Mouse (Mus musculus) liver, embryonic 14.5 days (tissue): ENCODE measurements around the gene Qtrt2. TPM values are rescaled to one million over a fixed set of nuclear protein-coding genes. Genes with fewer than 3 reads are reported as not detected.

Experiments
- ATAC-seq: fragments of 200-750 bp; cut with Nextera tagmentation; 2 replicates; pipeline ENCODE4 v1.8.0; 2017; ENCODE audit warnings: moderate number of reproducible peaks, mild to moderate bottlenecking, moderate library complexity; ENCODE audit not compliant: insufficient read depth
- DNase-seq, 3 experiments: peaks; one replicate each; pipeline ENCODE4 v3.0.0-alpha.2; 2012 to 2013; ENCODE audit warnings: low read depth in 3 of 3, low spot score in 3 of 3
- H3K27ac ChIP-seq: fragments of 300-500 bp; sonication (generic); 2 replicates; pipeline ENCODE4 v1.5.1; 2014; ENCODE audit warnings: moderate library complexity, mild to moderate bottlenecking, control low read depth, inconsistent platforms
- H3K27me3 ChIP-seq: fragments of 300-500 bp; sonication (generic); 2 replicates; pipeline ENCODE4 v1.6.1; 2014; ENCODE audit warnings: mild to moderate bottlenecking, low read length, moderate library complexity; ENCODE audit not compliant: control insufficient read depth, insufficient read depth
- H3K36me3 ChIP-seq: fragments of 300-500 bp; sonication (generic); replicated peaks from 2 replicates; pipeline ENCODE4 v1.6.1; 2014; ENCODE audit warnings: low read depth; ENCODE audit not compliant: control insufficient read depth, insufficient read depth
- H3K4me1 ChIP-seq, 2 experiments: fragments of 200-500 bp in 1 of 2; fragments of 300-500 bp in 1 of 2; sonication (generic) in 1 of 2; replicated peaks; 2 replicates each; pipeline ENCODE4 v1.6.1; 2012 to 2014; ENCODE audit warnings: antibody characterized with exemption in 1 of 2, inconsistent platforms in 1 of 2, low read length in 1 of 2; ENCODE audit not compliant: control insufficient read depth in 2 of 2, insufficient read depth in 2 of 2
- H3K4me2 ChIP-seq: fragments of 300-500 bp; sonication (generic); 2 replicates; pipeline ENCODE4 v1.6.1; 2014; ENCODE audit warnings: low read depth, mild to moderate bottlenecking, control low read depth, moderate library complexity
- H3K4me3 ChIP-seq, 2 experiments: fragments of 200-500 bp in 1 of 2; fragments of 300-500 bp in 1 of 2; sonication (generic) in 1 of 2; 2 replicates each; pipeline ENCODE4 v1.5.1; 2012 to 2014; ENCODE audit warnings: low read depth in 2 of 2, low read length in 2 of 2, mild to moderate bottlenecking in 2 of 2, control low read depth in 1 of 2, inconsistent platforms in 1 of 2, moderate library complexity in 1 of 2; ENCODE audit not compliant: insufficient read depth in 1 of 2
- H3K9ac ChIP-seq: fragments of 300-500 bp; sonication (generic); replicated peaks from 2 replicates; pipeline ENCODE4 v1.6.1; 2014; ENCODE audit warnings: mild to moderate bottlenecking, control low read depth, moderate library complexity
- H3K9me3 ChIP-seq: fragments of 300-500 bp; sonication (generic); 2 replicates; pipeline ENCODE4 v1.6.1; 2016; ENCODE audit warnings: low read length, mixed read lengths; ENCODE audit not compliant: control insufficient read depth
- CTCF ChIP-seq: IDR thresholded peaks from 2 replicates; pipeline ENCODE4 v1.5.1; 2016; ENCODE audit warnings: antibody characterized with exemption, low read depth, control low read depth
- EP300 ChIP-seq: IDR thresholded peaks from 2 replicates; pipeline ENCODE4 v1.6.1; 2016; ENCODE audit warnings: antibody characterized with exemption, low read depth
- WGBS: fragments of 180-500 bp; shearing (Covaris S2); extraction: QIAGEN DNeasy Blood & Tissue Kit; methylation state at CpG from one replicate; pipeline ENCODE4 v1.1.7; 2014; ENCODE audit not compliant: insufficient replicate concordance; 5-methylcytosine and 5-hydroxymethylcytosine counted together
- polyA plus RNA-seq, 2 experiments: library from polyadenylated mRNA; depleted of rRNA in 1 of 2; stranded (reverse) in 1 of 2; unstranded in 1 of 2; fragments of >200 nt; fragmentation: Nextera tagmentation in 1 of 2; extraction: Ambion mirVana in 1 of 2; gene quantifications; 2 replicates each; pipeline versions ENCODE4 v1.2.1 to v1.2.3; 2012 to 2014

Gene Qtrt2
- polyA plus RNA-seq, 2 experiments, result 7.2 to 10.4 TPM

DNA sequence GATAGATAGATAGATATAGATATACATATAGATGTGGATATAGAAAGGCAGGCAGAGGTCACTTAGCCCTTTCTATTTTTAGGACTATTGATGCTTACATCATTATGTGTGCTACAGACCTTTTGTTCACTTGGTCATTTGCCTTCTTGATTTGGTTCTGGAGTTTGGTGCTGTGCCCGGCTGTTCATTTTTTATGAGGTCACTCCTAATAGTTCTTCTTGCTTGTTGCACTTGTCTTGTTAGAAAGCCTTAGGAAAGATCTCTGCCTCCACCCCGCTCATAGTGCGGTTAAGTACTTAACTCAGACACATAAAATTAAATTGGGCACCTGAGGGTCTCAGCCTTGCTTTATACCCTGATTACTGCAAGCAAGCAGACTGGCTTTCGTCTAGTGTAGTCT lies 14.2 kb upstream of the Qtrt2 start:
- no peaks in the 10 kb centered on the region for H3K9me3 ChIP-seq
- H3K4me1 ChIP-seq, result no peaks in the 10 kb centered on the region; a peak in 1 of 4 replicates
- H3K9ac ChIP-seq, result no peak overlapping the region
- no peaks in the 10 kb centered on the region for H3K36me3 ChIP-seq
- no peak for TF ChIP-seq EP300
- no peak for TF ChIP-seq CTCF
- no peak overlapping the region for H3K4me2 ChIP-seq
- no peaks in the 10 kb centered on the region for H3K27me3 ChIP-seq
- WGBS, result 69% methylated on average over 4 of the region's 4 CpGs
- no peak for DNase-seq
- no peak for ATAC-seq
- no peak overlapping the region for H3K4me3 ChIP-seq
- H3K27ac ChIP-seq, result no peak overlapping the region

DNA sequence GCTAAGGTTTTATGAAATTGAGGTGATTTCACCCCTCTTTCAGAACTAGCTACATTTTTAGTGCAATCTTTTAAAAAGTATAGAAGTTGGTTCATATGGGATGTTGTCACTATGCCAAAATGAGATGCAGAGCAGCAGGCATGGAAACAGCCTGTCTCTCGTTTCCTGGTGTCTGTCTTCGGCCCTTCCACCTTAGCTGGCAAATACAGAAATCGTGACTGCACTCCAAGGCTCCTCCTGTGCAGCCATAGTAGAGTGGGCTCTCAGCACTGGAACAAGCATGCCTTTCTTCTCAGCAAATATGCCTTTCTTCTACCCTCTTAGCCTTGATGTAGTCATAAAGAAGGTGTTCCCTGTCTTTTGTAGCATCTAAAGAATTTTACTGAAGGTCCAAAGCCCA lies 9.3 kb upstream of the Qtrt2 start:
- WGBS, result 77% methylated on average over 3 of the region's 3 CpGs
- Histone ChIP-seq H3K9me3 (no peaks in the 10 kb centered on the region), H3K4me3 (no peak overlapping the region), H3K27ac (no peak overlapping the region), H3K4me1 (no peaks in the 10 kb centered on the region; a peak in 1 of 4 replicates), H3K4me2 (no peak overlapping the region), H3K36me3 (no peaks in the 10 kb centered on the region), H3K27me3 (no peaks in the 10 kb centered on the region), H3K9ac (no peak overlapping the region)
- DNase-seq, result no peak
- no peak for TF ChIP-seq EP300
- TF ChIP-seq CTCF, result no peak
- ATAC-seq, result no peak

GRCm38 (mm10) chr16:43935367-43935766 lies 8.8 kb upstream of the Qtrt2 start:
- Histone ChIP-seq H3K4me3 (no peak overlapping the region), H3K27me3 (no peaks in the 10 kb centered on the region), H3K4me2 (no peak overlapping the region), H3K27ac (no peak overlapping the region), H3K36me3 (no peaks in the 10 kb centered on the region), H3K9ac (no peak overlapping the region), H3K4me1 (no peaks in the 10 kb centered on the region; a peak in 1 of 4 replicates), H3K9me3 (no peaks in the 10 kb centered on the region)
- WGBS, result 78% methylated on average over 3 of the region's 3 CpGs
- ATAC-seq (no peak), DNase-seq (no peak)
- TF ChIP-seq EP300, result no peak
- TF ChIP-seq CTCF, result no peak

DNA sequence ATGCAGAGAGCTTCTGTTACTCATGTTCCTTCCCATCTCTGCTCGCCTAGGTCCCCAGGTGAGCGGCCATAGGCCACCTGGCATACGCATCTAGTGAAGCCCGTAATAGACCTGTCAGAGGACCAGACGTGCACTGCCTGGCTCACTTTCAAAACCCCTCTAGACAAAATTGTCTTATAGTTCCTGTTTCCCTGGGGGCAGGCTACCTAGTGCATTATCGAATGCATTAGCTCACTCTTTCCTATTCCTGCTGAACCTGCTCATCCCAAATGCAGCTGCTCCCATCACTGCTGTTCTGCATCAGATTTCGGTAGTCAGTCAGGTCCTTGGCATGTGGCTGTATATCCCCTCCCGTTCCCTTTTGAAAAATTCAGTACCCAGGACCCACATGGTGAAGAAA lies 8.2 kb upstream of the Qtrt2 start:
- ATAC-seq, result no peak

DNA sequence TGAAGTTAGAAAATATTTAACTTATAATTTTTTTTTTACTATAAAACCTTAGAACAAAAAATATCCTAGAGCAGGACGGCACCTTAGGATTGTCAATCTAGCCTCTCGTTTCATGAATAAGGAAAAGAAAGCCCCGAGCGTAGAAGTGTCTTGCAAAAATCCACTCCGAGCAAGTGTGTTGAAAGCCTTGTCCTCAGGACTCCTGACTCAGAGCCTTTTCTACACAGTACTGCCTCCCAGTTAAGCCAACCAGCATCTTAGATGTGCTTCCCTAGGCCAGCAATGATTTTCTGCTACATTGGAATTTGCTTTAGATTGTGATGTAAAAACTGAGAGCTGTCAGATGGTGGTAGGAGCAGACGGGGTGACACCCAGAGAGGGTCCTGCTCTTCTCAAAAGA lies 6.4 kb upstream of the Qtrt2 start:
- no peak for ATAC-seq
- Histone ChIP-seq H3K4me1 (no peaks in the 10 kb centered on the region; a peak in 1 of 4 replicates), H3K4me2 (no peak overlapping the region), H3K4me3 (no peak overlapping the region), H3K9me3 (no peaks in the 10 kb centered on the region), H3K9ac (no peak overlapping the region), H3K36me3 (no peaks in the 10 kb centered on the region), H3K27ac (no peak overlapping the region), H3K27me3 (no peaks in the 10 kb centered on the region)
- TF ChIP-seq EP300, result no peak
- no peak for TF ChIP-seq CTCF
- WGBS, result 79% methylated on average over 6 of the region's 6 CpGs
- no peak for DNase-seq

More for the DNA sequence above, 8.2 kb upstream of the Qtrt2 start:
- 73% methylated on average over 8 of the region's 8 CpGs for WGBS
- no peak for TF ChIP-seq CTCF
- no peak overlapping the region for H3K27ac ChIP-seq
- no peak overlapping the region for H3K4me3 ChIP-seq
- H3K36me3 ChIP-seq, result no peaks in the 10 kb centered on the region
- no peaks in the 10 kb centered on the region for H3K27me3 ChIP-seq
- no peak overlapping the region for H3K4me2 ChIP-seq
- no peak overlapping the region for H3K9ac ChIP-seq
- no peak for DNase-seq
- no peaks in the 10 kb centered on the region; a peak in 1 of 4 replicates for H3K4me1 ChIP-seq
- H3K9me3 ChIP-seq, result no peaks in the 10 kb centered on the region

DNA sequence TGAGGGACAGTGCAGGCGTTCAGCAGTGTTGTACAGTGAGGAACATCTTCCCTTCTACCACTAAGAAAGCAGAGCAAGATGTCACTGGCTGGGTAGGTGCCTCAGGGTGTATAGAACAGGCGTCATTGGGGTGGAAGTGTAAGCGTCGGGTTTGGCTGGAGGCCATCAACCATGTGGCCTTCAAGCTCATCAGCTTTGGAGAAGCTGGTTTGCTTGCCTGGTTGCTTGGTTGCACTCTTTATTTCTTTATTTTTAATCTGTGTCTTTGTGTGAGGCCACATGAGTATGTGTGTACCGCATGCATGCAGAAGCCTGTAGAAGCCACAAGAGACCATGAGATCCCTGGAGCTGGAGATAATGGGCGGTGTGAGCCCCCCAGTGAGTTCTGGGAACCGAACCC lies 5.7 kb upstream of the Qtrt2 start:
- 70% methylated on average over 7 of the region's 7 CpGs for WGBS
- H3K4me2 ChIP-seq, result no peak overlapping the region
- H3K9me3 ChIP-seq, result no peaks in the 10 kb centered on the region
- TF ChIP-seq CTCF (no peak), EP300 (no peak)
- ATAC-seq (no peak), DNase-seq (no peak)
- no peak overlapping the region for H3K9ac ChIP-seq
- H3K4me1 ChIP-seq, result no peaks in the 10 kb centered on the region; a peak in 1 of 4 replicates
- H3K36me3 ChIP-seq, result no peaks in the 10 kb centered on the region
- no peaks in the 10 kb centered on the region for H3K27me3 ChIP-seq
- H3K27ac ChIP-seq, result no peak overlapping the region
- no peak overlapping the region for H3K4me3 ChIP-seq
